Mouse (Mus musculus): ENCODE measurements around the gene Rec8.

- no peak for TF ChIP-seq CTCF (IDR thresholded peaks at IDR 0.05; ENCODE audit: control insufficient read depth, insufficient read depth, insufficient read length)
- TF ChIP-seq CEBPB (IDR thresholded peaks at IDR 0.05; ENCODE audit: low read depth) = no peak
- TF ChIP-seq MYOG (IDR thresholded peaks at IDR 0.05; ENCODE audit: control insufficient read depth, extremely low read depth, insufficient read length) = no peak
- no peak for TF ChIP-seq MAX (IDR thresholded peaks at IDR 0.05)
Measured at GRCm38 (mm10) chr14:55589271-55589670, 28.6 kb upstream of the Rec8 start.
